Mouse (Mus musculus) megakaryocyte, embryonic 14.5 days (primary cell): ENCODE data around the gene Adipor2.
"Not testable (repeated sequence)": the region's sequence is repeated elsewhere in the genome, so short reads cannot be mapped to it uniquely, and the experiment has no call there.

Source experiments
- FLI1 ChIP-seq: IDR thresholded peaks from 2 replicates; pipeline ENCODE4 v1.6.1; 2012; ENCODE audit warnings: low read length, inconsistent platforms, mixed read lengths
- GATA1 ChIP-seq: IDR thresholded peaks from 3 replicates; pipeline ENCODE4 v1.6.1; 2012; ENCODE audit warnings: mixed read lengths, low read length, inconsistent platforms, borderline replicate concordance

DNA sequence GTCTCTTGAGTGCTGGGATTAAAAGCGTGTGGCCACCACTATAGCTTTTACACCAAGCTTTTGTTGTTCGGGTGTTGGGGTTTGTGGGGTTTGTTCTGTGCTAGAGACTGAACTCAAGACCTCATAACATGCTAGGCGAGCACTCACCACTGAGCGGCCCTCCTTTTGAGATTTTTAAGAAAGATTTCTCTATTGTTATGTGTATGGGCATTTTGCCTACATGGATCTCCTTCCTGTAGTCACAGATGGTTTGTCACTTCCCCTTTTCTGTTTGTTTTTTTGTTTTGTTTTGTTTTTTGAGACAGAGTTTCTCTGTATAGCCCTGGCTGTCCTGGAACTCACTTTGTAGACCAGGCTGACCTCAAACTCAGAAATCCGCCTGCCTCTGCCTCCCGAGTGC, 57.3 kb downstream of the Adipor2 start:
- TF ChIP-seq GATA1, FLI1: not testable (repeated sequence)
